Mouse (Mus musculus): ENCODE measurements around the gene Glul. TPM values are rescaled to one million over a fixed set of nuclear protein-coding genes. Genes with fewer than 3 reads are reported as not detected.

Glul gene
- polyA plus RNA-seq, 1 experiment: 37.6 TPM

- no peaks in the 10 kb centered on the region for H3K79me2 ChIP-seq (ENCODE audit: control insufficient read depth, insufficient read depth)
- peaks cover 16% of the 10 kb centered on the region for H3K36me3 ChIP-seq (ENCODE audit: control insufficient read depth, insufficient read depth)
- no peak for TF ChIP-seq E2F4 (IDR thresholded peaks at IDR 0.05; ENCODE audit: insufficient read depth)
- TF ChIP-seq POLR2A (IDR thresholded peaks at IDR 0.05; ENCODE audit: insufficient read length, low read depth): no peak
- TF ChIP-seq TCF12 (IDR thresholded peaks at IDR 0.05; ENCODE audit: insufficient read depth, poor library complexity, severe bottlenecking): no peak
- no peak for TF ChIP-seq POLR2AphosphoS2 (IDR thresholded peaks at IDR 0.05; ENCODE audit: insufficient read length, low read depth)
- no peak for TF ChIP-seq CEBPB (IDR thresholded peaks at IDR 0.05; ENCODE audit: insufficient read depth, poor library complexity, severe bottlenecking)
- no peak for TF ChIP-seq USF1 (IDR thresholded peaks at IDR 0.05; ENCODE audit: low read depth)
- no peak for TF ChIP-seq MAX (IDR thresholded peaks at IDR 0.05; ENCODE audit: low read depth)
- TF ChIP-seq MYOG (IDR thresholded peaks at IDR 0.05; ENCODE audit: control insufficient read depth in 1 of 3, insufficient read depth in 1 of 3, insufficient read length in 2 of 3, low read depth in 2 of 3): no peak
- TF ChIP-seq MYOD1 (IDR thresholded peaks at IDR 0.05; ENCODE audit: control insufficient read depth in 1 of 3, insufficient read length in 2 of 3, low read depth in 2 of 3): no peak
- no peak for TF ChIP-seq TCF3 (IDR thresholded peaks at IDR 0.05; ENCODE audit: insufficient read length, low read depth)
- TF ChIP-seq SRF (IDR thresholded peaks at IDR 0.05; ENCODE audit: control insufficient read depth, insufficient read length, low read depth): no peak
- TF ChIP-seq REST (IDR thresholded peaks at IDR 0.05; ENCODE audit: insufficient read depth, insufficient read length): no peak
- no peak overlapping the region for H3K4me2 ChIP-seq (ENCODE audit: low read depth)
- no peak overlapping the region for H3ac ChIP-seq (ENCODE audit: control insufficient read depth, insufficient read length)
- H3K27me3 ChIP-seq (ENCODE audit: control insufficient read depth, insufficient read depth, insufficient read length): no peaks in the 10 kb centered on the region
- no peak overlapping the region for H3K4me3 ChIP-seq
Observed at GRCm38 (mm10) chr1:153908741-153909140, 9.0 kb downstream of the Glul start.

GRCm38 (mm10) chr1:153909213-153909962 is 9.6 kb downstream of the Glul start:
- H3K4me3 ChIP-seq: no peak overlapping the region
- peaks cover 15% of the 10 kb centered on the region for H3K36me3 ChIP-seq (ENCODE audit: control insufficient read depth, insufficient read depth)
- H3ac ChIP-seq (ENCODE audit: control insufficient read depth, insufficient read length): no peak overlapping the region
- TF ChIP-seq SRF (IDR thresholded peaks at IDR 0.05; ENCODE audit: control insufficient read depth, insufficient read length, low read depth): no peak
- no peak for TF ChIP-seq MAX (IDR thresholded peaks at IDR 0.05; ENCODE audit: low read depth)
- TF ChIP-seq REST (IDR thresholded peaks at IDR 0.05; ENCODE audit: insufficient read depth, insufficient read length): no peak
- TF ChIP-seq POLR2A (IDR thresholded peaks at IDR 0.05; ENCODE audit: insufficient read length, low read depth): no peak
- no peak for TF ChIP-seq E2F4 (IDR thresholded peaks at IDR 0.05; ENCODE audit: insufficient read depth)
- TF ChIP-seq POLR2AphosphoS2 (IDR thresholded peaks at IDR 0.05; ENCODE audit: insufficient read length, low read depth): no peak
- no peak for TF ChIP-seq TCF3 (IDR thresholded peaks at IDR 0.05; ENCODE audit: insufficient read length, low read depth)
- no peak for TF ChIP-seq MYOD1 (IDR thresholded peaks at IDR 0.05; ENCODE audit: control insufficient read depth in 1 of 3, insufficient read length in 2 of 3, low read depth in 2 of 3)
- TF ChIP-seq TCF12 (IDR thresholded peaks at IDR 0.05; ENCODE audit: insufficient read depth, poor library complexity, severe bottlenecking): no peak
- no peak for TF ChIP-seq MYOG (IDR thresholded peaks at IDR 0.05; ENCODE audit: control insufficient read depth in 1 of 3, insufficient read depth in 1 of 3, insufficient read length in 2 of 3, low read depth in 2 of 3)
- TF ChIP-seq CEBPB (IDR thresholded peaks at IDR 0.05; ENCODE audit: insufficient read depth, poor library complexity, severe bottlenecking): no peak
- no peak for TF ChIP-seq USF1 (IDR thresholded peaks at IDR 0.05; ENCODE audit: low read depth)
- no peaks in the 10 kb centered on the region for H3K79me2 ChIP-seq (ENCODE audit: control insufficient read depth, insufficient read depth)
- H3K27me3 ChIP-seq (ENCODE audit: control insufficient read depth, insufficient read depth, insufficient read length): no peaks in the 10 kb centered on the region
- peak overlapping the region; percentile 43 for H3K4me2 ChIP-seq (ENCODE audit: low read depth)

- no peak overlapping the region for H3K4me3 ChIP-seq
- peak overlapping the region; percentile 43 for H3K4me2 ChIP-seq (ENCODE audit: low read depth)
- H3K27me3 ChIP-seq (ENCODE audit: control insufficient read depth, insufficient read depth, insufficient read length): no peaks in the 10 kb centered on the region
- H3K79me2 ChIP-seq (ENCODE audit: control insufficient read depth, insufficient read depth): no peaks in the 10 kb centered on the region
- TF ChIP-seq MAX (IDR thresholded peaks at IDR 0.05; ENCODE audit: low read depth) (no peak), CEBPB (IDR thresholded peaks at IDR 0.05; ENCODE audit: insufficient read depth, poor library complexity, severe bottlenecking) (no peak), TCF12 (IDR thresholded peaks at IDR 0.05; ENCODE audit: insufficient read depth, poor library complexity, severe bottlenecking) (no peak), MYOG (IDR thresholded peaks at IDR 0.05; ENCODE audit: control insufficient read depth in 1 of 3, insufficient read depth in 1 of 3, insufficient read length in 2 of 3, low read depth in 2 of 3) (no peak), E2F4 (IDR thresholded peaks at IDR 0.05; ENCODE audit: insufficient read depth) (no peak), TCF3 (IDR thresholded peaks at IDR 0.05; ENCODE audit: insufficient read length, low read depth) (no peak), REST (IDR thresholded peaks at IDR 0.05; ENCODE audit: insufficient read depth, insufficient read length) (no peak), POLR2AphosphoS2 (IDR thresholded peaks at IDR 0.05; ENCODE audit: insufficient read length, low read depth) (no peak), MYOD1 (IDR thresholded peaks at IDR 0.05; ENCODE audit: control insufficient read depth in 1 of 3, insufficient read length in 2 of 3, low read depth in 2 of 3) (no peak), USF1 (IDR thresholded peaks at IDR 0.05; ENCODE audit: low read depth) (no peak), SRF (IDR thresholded peaks at IDR 0.05; ENCODE audit: control insufficient read depth, insufficient read length, low read depth) (no peak), POLR2A (IDR thresholded peaks at IDR 0.05; ENCODE audit: insufficient read length, low read depth) (no peak)
- H3K36me3 ChIP-seq (ENCODE audit: control insufficient read depth, insufficient read depth): peaks cover 15% of the 10 kb centered on the region
- no peak overlapping the region for H3ac ChIP-seq (ENCODE audit: control insufficient read depth, insufficient read length)
Observed at GRCm38 (mm10) chr1:153909963-153910291, 10.2 kb downstream of the Glul start.

GRCm38 (mm10) chr1:153910423-153910822 is 10.7 kb downstream of the Glul start:
- Histone ChIP-seq H3K27me3 (ENCODE audit: control insufficient read depth, insufficient read depth, insufficient read length) (no peaks in the 10 kb centered on the region), H3K36me3 (ENCODE audit: control insufficient read depth, insufficient read depth) (peaks cover 15% of the 10 kb centered on the region), H3K4me2 (ENCODE audit: low read depth) (no peak overlapping the region), H3K4me3 (no peak overlapping the region), H3K79me2 (ENCODE audit: control insufficient read depth, insufficient read depth) (no peaks in the 10 kb centered on the region), H3ac (ENCODE audit: control insufficient read depth, insufficient read length) (no peak overlapping the region)
- TF ChIP-seq MYOD1 (IDR thresholded peaks at IDR 0.05; ENCODE audit: control insufficient read depth in 1 of 3, insufficient read length in 2 of 3, low read depth in 2 of 3): no peak
- no peak for TF ChIP-seq MYOG (IDR thresholded peaks at IDR 0.05; ENCODE audit: control insufficient read depth in 1 of 3, insufficient read depth in 1 of 3, insufficient read length in 2 of 3, low read depth in 2 of 3)
- TF ChIP-seq SRF (IDR thresholded peaks at IDR 0.05; ENCODE audit: control insufficient read depth, insufficient read length, low read depth): no peak
- no peak for TF ChIP-seq POLR2A (IDR thresholded peaks at IDR 0.05; ENCODE audit: insufficient read length, low read depth)
- no peak for TF ChIP-seq E2F4 (IDR thresholded peaks at IDR 0.05; ENCODE audit: insufficient read depth)
- TF ChIP-seq MAX (IDR thresholded peaks at IDR 0.05; ENCODE audit: low read depth): no peak
- no peak for TF ChIP-seq CEBPB (IDR thresholded peaks at IDR 0.05; ENCODE audit: insufficient read depth, poor library complexity, severe bottlenecking)
- TF ChIP-seq TCF3 (IDR thresholded peaks at IDR 0.05; ENCODE audit: insufficient read length, low read depth): no peak
- TF ChIP-seq REST (IDR thresholded peaks at IDR 0.05; ENCODE audit: insufficient read depth, insufficient read length): no peak
- no peak for TF ChIP-seq USF1 (IDR thresholded peaks at IDR 0.05; ENCODE audit: low read depth)
- no peak for TF ChIP-seq POLR2AphosphoS2 (IDR thresholded peaks at IDR 0.05; ENCODE audit: insufficient read length, low read depth)
- TF ChIP-seq TCF12 (IDR thresholded peaks at IDR 0.05; ENCODE audit: insufficient read depth, poor library complexity, severe bottlenecking): no peak
